Mouse (Mus musculus): ENCODE measurements around the gene Haus5.
A peak's percentile ranks its signal among the peaks of the same experiment; 100 is the strongest.

DNA sequence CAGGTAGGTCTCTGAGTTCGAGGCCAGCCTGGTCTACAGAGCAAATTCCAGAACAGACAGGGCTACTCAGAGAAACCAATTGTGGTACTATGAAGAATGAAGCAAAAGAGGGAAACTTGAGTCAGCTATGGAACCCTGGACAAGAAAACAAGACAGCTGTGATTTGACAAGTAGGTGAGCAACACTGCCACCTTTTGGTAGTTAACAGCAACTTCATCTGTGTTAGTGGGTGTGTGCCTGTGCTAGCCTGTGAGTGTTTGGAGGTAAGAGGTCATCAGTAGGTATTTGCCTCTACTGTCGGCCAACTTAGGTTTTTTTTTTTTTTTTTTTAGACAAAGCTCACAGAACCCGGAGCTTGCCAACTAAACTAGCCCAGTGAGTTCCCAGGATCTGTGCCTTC, 4.4 kb upstream of the Haus5 start:
- no peak for TF ChIP-seq USF1 (IDR thresholded peaks at IDR 0.05; ENCODE audit: low read depth)
- TF ChIP-seq MAX (IDR thresholded peaks at IDR 0.05) = no peak
- TF ChIP-seq CEBPB (IDR thresholded peaks at IDR 0.05; ENCODE audit: low read depth) = no peak
- peak; percentile 2 for TF ChIP-seq CTCF (IDR thresholded peaks at IDR 0.05; ENCODE audit: control insufficient read depth, insufficient read depth, insufficient read length)

Data from C2C12 (cell line).